Mouse (Mus musculus) ES-Bruce4 (cell line): ENCODE measurements at regions not wholly inside any gene's neighbourhood (a gene's known extent, or its start where the extent isn't known, plus 50 kb on each side); places are given as distances from the start of the nearest gene placed in this dataset.

Source experiments
- CTCF ChIP-seq: IDR thresholded peaks from one replicate; pipeline ENCODE4 v1.8.1; 2011; ENCODE audit warnings: low read depth, low read length
- POLR2A ChIP-seq: IDR thresholded peaks from one replicate; pipeline ENCODE4 v1.8.1; 2011; ENCODE audit warnings: low read length; ENCODE audit not compliant: insufficient read depth

GRCm38 (mm10) chr6:98553922-98554321 lies 211.4 kb upstream of the Gm765 start:
- no peak for TF ChIP-seq POLR2A
- TF ChIP-seq CTCF = no peak
